Mouse (Mus musculus): Measurements from ENCODE around the gene Snf8. TPM values are rescaled to one million over a fixed set of nuclear protein-coding genes. Genes with fewer than 3 reads are reported as not detected.

Gene Snf8
- polyA plus RNA-seq, 1 experiment from 2014 or later = 91.8 TPM

GRCm38 (mm10) chr11:96047469-96048373 lies 13.0 kb downstream of the Snf8 start:
- WGBS = 80% methylated on average over 4 of the region's 4 CpGs

GRCm38 (mm10) chr11:96049939-96050338 lies 15.3 kb downstream of the Snf8 start:
- no peaks in the 10 kb centered on the region for H3K27me3 ChIP-seq (replicated peaks; ENCODE audit: control insufficient read depth, insufficient read depth, low read length)
- H3K9ac ChIP-seq (ENCODE audit: low read depth, low read length) = no peak overlapping the region
- H3K36me3 ChIP-seq (ENCODE audit: control insufficient read depth, insufficient read depth) = peaks cover 77% of the 10 kb centered on the region
- H3K4me3 ChIP-seq (ENCODE audit: low read depth, low read length) = no peak overlapping the region
- H3K4me1 ChIP-seq (replicated peaks; ENCODE audit: control insufficient read depth, insufficient read depth, low read length) = no peaks in the 10 kb centered on the region
- no peak for TF ChIP-seq CTCF (IDR thresholded peaks at IDR 0.05; ENCODE audit: low read depth)
- ATAC-seq = no peak
- H3K9me3 ChIP-seq (ENCODE audit: control insufficient read depth) = no peaks in the 10 kb centered on the region
- H3K27ac ChIP-seq (ENCODE audit: low read depth, low read length) = no peak overlapping the region
- 88% methylated on average over 4 of the region's 4 CpGs for WGBS
- no peak overlapping the region for H3K4me2 ChIP-seq (replicated peaks; ENCODE audit: low read depth)

More at GRCm38 (mm10) chr11:96047469-96048373, 13.0 kb downstream of the Snf8 start:
- Histone ChIP-seq H3K9ac (ENCODE audit: low read depth, low read length) (no peak overlapping the region), H3K27ac (ENCODE audit: low read depth, low read length) (peak overlapping the region; percentile 64), H3K9me3 (ENCODE audit: control insufficient read depth) (no peaks in the 10 kb centered on the region), H3K4me1 (replicated peaks; ENCODE audit: control insufficient read depth, insufficient read depth, low read length) (no peaks in the 10 kb centered on the region), H3K36me3 (ENCODE audit: control insufficient read depth, insufficient read depth) (peaks cover 73% of the 10 kb centered on the region), H3K4me2 (replicated peaks; ENCODE audit: low read depth) (no peak overlapping the region), H3K4me3 (ENCODE audit: low read depth, low read length) (no peak overlapping the region), H3K27me3 (replicated peaks; ENCODE audit: control insufficient read depth, insufficient read depth, low read length) (no peaks in the 10 kb centered on the region)
- no peak for TF ChIP-seq CTCF (IDR thresholded peaks at IDR 0.05; ENCODE audit: low read depth)
- no peak for ATAC-seq

DNA sequence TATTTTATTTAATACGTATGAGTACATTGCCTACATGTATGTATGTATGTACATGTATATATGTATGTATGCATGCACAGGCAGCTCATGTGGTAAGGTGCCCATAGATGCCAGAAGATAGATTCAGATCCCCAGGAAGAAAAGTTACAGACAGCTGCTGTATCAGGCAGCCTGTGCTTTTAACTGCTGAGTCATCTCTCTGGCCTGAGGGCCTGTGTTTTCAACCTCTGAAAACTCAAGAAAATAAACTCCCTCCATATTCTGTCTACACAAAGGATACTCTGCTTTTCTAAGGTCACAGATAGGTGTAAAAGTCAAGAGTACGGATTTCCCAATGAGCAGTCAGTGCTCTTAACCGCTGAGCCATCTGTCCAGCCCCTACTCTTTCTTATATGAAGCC lies 16.2 kb downstream of the Snf8 start:
- ATAC-seq = no peak
- 91% methylated on average over 3 of the region's 3 CpGs for WGBS
- no peak for TF ChIP-seq CTCF (IDR thresholded peaks at IDR 0.05; ENCODE audit: low read depth)
- Histone ChIP-seq H3K27ac (ENCODE audit: low read depth, low read length) (no peak overlapping the region), H3K36me3 (ENCODE audit: control insufficient read depth, insufficient read depth) (peaks cover 81% of the 10 kb centered on the region), H3K27me3 (replicated peaks; ENCODE audit: control insufficient read depth, insufficient read depth, low read length) (no peaks in the 10 kb centered on the region), H3K9me3 (ENCODE audit: control insufficient read depth) (no peaks in the 10 kb centered on the region), H3K4me1 (replicated peaks; ENCODE audit: control insufficient read depth, insufficient read depth, low read length) (no peaks in the 10 kb centered on the region), H3K4me3 (ENCODE audit: low read depth, low read length) (no peak overlapping the region), H3K9ac (ENCODE audit: low read depth, low read length) (no peak overlapping the region), H3K4me2 (replicated peaks; ENCODE audit: low read depth) (no peak overlapping the region)

GRCm38 (mm10) chr11:96058309-96058708 lies 23.6 kb downstream of the Snf8 start:
- H3K9me3 ChIP-seq (ENCODE audit: control insufficient read depth) = no peaks in the 10 kb centered on the region
- whole genome bisulfite sequencing = 78% methylated on average over 4 of the region's 4 CpGs
- no peaks in the 10 kb centered on the region for H3K4me1 ChIP-seq (replicated peaks; ENCODE audit: control insufficient read depth, insufficient read depth, low read length)
- TF ChIP-seq CTCF (IDR thresholded peaks at IDR 0.05; ENCODE audit: low read depth) = no peak
- no peaks in the 10 kb centered on the region for H3K27me3 ChIP-seq (replicated peaks; ENCODE audit: control insufficient read depth, insufficient read depth, low read length)
- H3K36me3 ChIP-seq (ENCODE audit: control insufficient read depth, insufficient read depth) = peaks cover 60% of the 10 kb centered on the region
- ATAC-seq = no peak
- H3K27ac ChIP-seq (ENCODE audit: low read depth, low read length) = no peak overlapping the region
- H3K4me3 ChIP-seq (ENCODE audit: low read depth, low read length) = no peak overlapping the region
- H3K9ac ChIP-seq (ENCODE audit: low read depth, low read length) = no peak overlapping the region
- H3K4me2 ChIP-seq (replicated peaks; ENCODE audit: low read depth) = no peak overlapping the region

DNA sequence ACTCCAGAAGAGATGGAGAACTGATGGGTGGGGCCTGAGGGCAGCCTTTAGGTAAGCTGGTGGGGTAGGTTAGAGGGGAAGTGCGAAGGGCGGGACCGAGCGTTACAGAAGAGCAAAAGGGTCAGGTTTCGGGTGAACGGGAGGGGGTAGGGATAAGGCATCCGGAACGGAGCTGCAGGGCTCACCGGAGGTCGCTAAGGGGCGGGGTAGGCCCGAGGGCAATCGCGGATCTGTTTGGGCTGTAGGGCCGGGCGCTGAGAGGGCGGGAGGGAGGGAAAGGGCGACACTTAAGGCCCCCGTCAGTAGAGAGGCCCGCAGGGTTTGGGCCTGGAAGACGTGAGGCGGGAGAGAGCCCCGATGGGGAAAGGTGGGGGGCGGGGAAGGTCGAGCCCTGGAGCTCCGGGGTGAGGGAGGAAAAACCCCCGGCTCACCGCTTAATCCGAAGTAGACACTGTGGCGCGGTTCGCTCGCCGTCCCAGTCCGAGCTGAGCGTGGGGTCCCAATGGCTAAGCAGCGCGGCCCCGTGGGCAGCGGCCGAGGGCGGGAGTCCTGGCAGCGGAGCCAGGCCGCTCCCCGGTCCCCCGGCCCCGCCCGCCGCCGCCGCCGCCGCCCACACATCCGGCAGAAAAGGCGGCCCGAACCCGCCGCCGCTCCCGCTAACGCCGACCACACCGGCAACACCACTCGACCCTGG lies 30.0 kb downstream of the Snf8 start:
- H3K4me3 ChIP-seq (ENCODE audit: low read depth, low read length) = peak overlapping the region; percentile 93
- no peaks in the 10 kb centered on the region for H3K4me1 ChIP-seq (replicated peaks; ENCODE audit: control insufficient read depth, insufficient read depth, low read length)
- peak; percentile 50 for ATAC-seq
- peak overlapping the region; percentile 70 for H3K4me2 ChIP-seq (replicated peaks; ENCODE audit: low read depth)
- peaks cover 12% of the 10 kb centered on the region for H3K36me3 ChIP-seq (ENCODE audit: control insufficient read depth, insufficient read depth)
- H3K9ac ChIP-seq (ENCODE audit: low read depth, low read length) = peak overlapping the region; percentile 91
- WGBS = under 1% methylated on average over 64 of the region's 64 CpGs
- peak overlapping the region; percentile 90 for H3K27ac ChIP-seq (ENCODE audit: low read depth, low read length)
- H3K27me3 ChIP-seq (replicated peaks; ENCODE audit: control insufficient read depth, insufficient read depth, low read length) = no peaks in the 10 kb centered on the region
- no peaks in the 10 kb centered on the region for H3K9me3 ChIP-seq (ENCODE audit: control insufficient read depth)
- TF ChIP-seq CTCF (IDR thresholded peaks at IDR 0.05; ENCODE audit: low read depth) = no peak

DNA sequence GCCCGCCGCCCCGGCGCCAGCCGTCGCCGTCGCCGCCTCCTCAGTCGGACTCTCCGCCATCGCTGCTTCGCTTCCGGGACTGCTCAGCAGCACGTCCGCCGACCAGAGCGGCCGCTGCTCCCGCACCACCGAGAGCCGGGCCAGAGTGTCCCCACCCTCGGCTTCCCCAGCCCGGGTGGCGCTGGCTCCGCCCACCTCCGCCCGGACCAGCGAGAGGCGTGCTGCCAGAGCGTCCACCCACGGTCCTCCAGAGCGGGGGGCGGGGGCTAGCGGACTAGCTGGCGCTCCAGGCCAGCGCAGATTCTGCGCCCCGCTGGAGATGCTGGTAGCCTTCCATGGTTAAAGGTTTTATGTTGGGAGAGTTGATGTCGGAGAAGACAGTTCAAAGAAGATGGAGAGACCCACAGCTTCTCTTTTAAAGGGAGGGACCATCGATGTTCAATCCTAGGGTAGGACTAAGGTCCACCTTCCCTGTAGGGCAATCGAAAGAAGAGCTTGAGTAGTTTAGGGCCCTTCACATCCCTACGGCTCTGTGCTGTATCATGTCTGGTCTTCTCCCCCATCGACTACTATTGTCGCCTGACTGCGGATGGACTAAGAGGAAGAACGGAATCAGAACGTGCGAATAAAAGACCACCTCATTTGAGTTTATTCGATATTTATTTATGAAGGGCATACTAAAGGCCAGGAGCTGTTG lies 30.7 kb downstream of the Snf8 start, which contains the start of gene Ube2z:
Gene Ube2z (minus strand): TSS at position 174 of the 697 bp plus-strand sequence.
- Histone ChIP-seq H3K4me1 (replicated peaks; ENCODE audit: control insufficient read depth, insufficient read depth, low read length) (no peaks in the 10 kb centered on the region), H3K27ac (ENCODE audit: low read depth, low read length) (peak within 1 kb of the TSS; percentile 90), H3K36me3 (ENCODE audit: control insufficient read depth, insufficient read depth) (peaks cover 14% of the 10 kb centered on the region), H3K9ac (ENCODE audit: low read depth, low read length) (peak within 1 kb of the TSS; percentile 91), H3K9me3 (ENCODE audit: control insufficient read depth) (no peaks in the 10 kb centered on the region), H3K4me3 (ENCODE audit: low read depth, low read length) (peak within 1 kb of the TSS; percentile 93), H3K27me3 (replicated peaks; ENCODE audit: control insufficient read depth, insufficient read depth, low read length) (no peaks in the 10 kb centered on the region), H3K4me2 (replicated peaks; ENCODE audit: low read depth) (peak within 1 kb of the TSS; percentile 70)
- peak; percentile 98 for ATAC-seq
- peak; percentile 42 for TF ChIP-seq CTCF (IDR thresholded peaks at IDR 0.05; ENCODE audit: low read depth)
- 3% methylated on average over 49 of the region's 50 CpGs for WGBS

Data from intestine, postnatal 0 days (tissue).